Mouse (Mus musculus) liver, embryonic 14.5 days (tissue): ENCODE results near the gene Itga3. TPM values are rescaled to one million over a fixed set of nuclear protein-coding genes. Genes with fewer than 3 reads are reported as not detected.
A peak's percentile ranks its signal among the peaks of the same experiment; 100 is the strongest.

Experiments used
- ATAC-seq: fragments of 200-750 bp; cut with Nextera tagmentation; 2 replicates; pipeline ENCODE4 v1.8.0; 2017; ENCODE audit warnings: moderate number of reproducible peaks, mild to moderate bottlenecking, moderate library complexity; ENCODE audit not compliant: insufficient read depth
- DNase-seq, 3 experiments: peaks; one replicate each; pipeline ENCODE4 v3.0.0-alpha.2; 2012 to 2013; ENCODE audit warnings: low read depth in 3 of 3, low spot score in 3 of 3
- H3K27ac ChIP-seq: fragments of 300-500 bp; sonication (generic); 2 replicates; pipeline ENCODE4 v1.5.1; 2014; ENCODE audit warnings: moderate library complexity, mild to moderate bottlenecking, control low read depth, inconsistent platforms
- H3K27me3 ChIP-seq: fragments of 300-500 bp; sonication (generic); 2 replicates; pipeline ENCODE4 v1.6.1; 2014; ENCODE audit warnings: mild to moderate bottlenecking, low read length, moderate library complexity; ENCODE audit not compliant: control insufficient read depth, insufficient read depth
- H3K36me3 ChIP-seq: fragments of 300-500 bp; sonication (generic); replicated peaks from 2 replicates; pipeline ENCODE4 v1.6.1; 2014; ENCODE audit warnings: low read depth; ENCODE audit not compliant: control insufficient read depth, insufficient read depth
- H3K4me1 ChIP-seq, 2 experiments: fragments of 200-500 bp in 1 of 2; fragments of 300-500 bp in 1 of 2; sonication (generic) in 1 of 2; replicated peaks; 2 replicates each; pipeline ENCODE4 v1.6.1; 2012 to 2014; ENCODE audit warnings: antibody characterized with exemption in 1 of 2, inconsistent platforms in 1 of 2, low read length in 1 of 2; ENCODE audit not compliant: control insufficient read depth in 2 of 2, insufficient read depth in 2 of 2
- H3K4me2 ChIP-seq: fragments of 300-500 bp; sonication (generic); 2 replicates; pipeline ENCODE4 v1.6.1; 2014; ENCODE audit warnings: low read depth, mild to moderate bottlenecking, control low read depth, moderate library complexity
- H3K4me3 ChIP-seq, 2 experiments: fragments of 200-500 bp in 1 of 2; fragments of 300-500 bp in 1 of 2; sonication (generic) in 1 of 2; 2 replicates each; pipeline ENCODE4 v1.5.1; 2012 to 2014; ENCODE audit warnings: low read depth in 2 of 2, low read length in 2 of 2, mild to moderate bottlenecking in 2 of 2, control low read depth in 1 of 2, inconsistent platforms in 1 of 2, moderate library complexity in 1 of 2; ENCODE audit not compliant: insufficient read depth in 1 of 2
- H3K9ac ChIP-seq: fragments of 300-500 bp; sonication (generic); replicated peaks from 2 replicates; pipeline ENCODE4 v1.6.1; 2014; ENCODE audit warnings: mild to moderate bottlenecking, control low read depth, moderate library complexity
- H3K9me3 ChIP-seq: fragments of 300-500 bp; sonication (generic); 2 replicates; pipeline ENCODE4 v1.6.1; 2016; ENCODE audit warnings: low read length, mixed read lengths; ENCODE audit not compliant: control insufficient read depth
- CTCF ChIP-seq: IDR thresholded peaks from 2 replicates; pipeline ENCODE4 v1.5.1; 2016; ENCODE audit warnings: antibody characterized with exemption, low read depth, control low read depth
- EP300 ChIP-seq: IDR thresholded peaks from 2 replicates; pipeline ENCODE4 v1.6.1; 2016; ENCODE audit warnings: antibody characterized with exemption, low read depth
- WGBS: fragments of 180-500 bp; shearing (Covaris S2); extraction: QIAGEN DNeasy Blood & Tissue Kit; methylation state at CpG from one replicate; pipeline ENCODE4 v1.1.7; 2014; ENCODE audit not compliant: insufficient replicate concordance; 5-methylcytosine and 5-hydroxymethylcytosine counted together
- polyA plus RNA-seq, 2 experiments: library from polyadenylated mRNA; depleted of rRNA in 1 of 2; stranded (reverse) in 1 of 2; unstranded in 1 of 2; fragments of >200 nt; fragmentation: Nextera tagmentation in 1 of 2; extraction: Ambion mirVana in 1 of 2; gene quantifications; 2 replicates each; pipeline versions ENCODE4 v1.2.1 to v1.2.3; 2012 to 2014

The Itga3 gene
- polyA plus RNA-seq, 2 experiments = 1.5 to 1.7 TPM

- Histone ChIP-seq H3K9ac (no peak overlapping the region), H3K9me3 (no peaks in the 10 kb centered on the region), H3K36me3 (no peaks in the 10 kb centered on the region), H3K27me3 (no peaks in the 10 kb centered on the region), H3K27ac (no peak overlapping the region), H3K4me1 (no peaks in the 10 kb centered on the region), H3K4me2 (no peak overlapping the region), H3K4me3 (no peak overlapping the region)
- no peak for TF ChIP-seq EP300
- TF ChIP-seq CTCF = no peak
- ATAC-seq (peak; percentile 22; the same call in 1 of the 2 replicates), DNase-seq (no peak)
- 32% methylated on average over 6 of the region's 6 CpGs for WGBS
These were observed 43.7 kb downstream of the Itga3 start for GRCm38 (mm10) chr11:95032945-95033344.

GRCm38 (mm10) chr11:95027850-95028470, 48.6 kb downstream of the Itga3 start:
- H3K9me3 ChIP-seq = no peaks in the 10 kb centered on the region
- no peaks in the 10 kb centered on the region for H3K27me3 ChIP-seq
- no peak overlapping the region for H3K9ac ChIP-seq
- DNase-seq = no peak
- no peak overlapping the region for H3K27ac ChIP-seq
- no peak overlapping the region for H3K4me3 ChIP-seq
- H3K4me1 ChIP-seq = no peaks in the 10 kb centered on the region
- 46% methylated on average over 13 of the region's 13 CpGs for WGBS
- no peak for ATAC-seq
- H3K4me2 ChIP-seq = no peak overlapping the region
- peaks cover 20% of the 10 kb centered on the region for H3K36me3 ChIP-seq
- TF ChIP-seq EP300 (no peak), CTCF (no peak)

- DNase-seq (no peak), ATAC-seq (no peak)
- H3K4me3 ChIP-seq = no peak overlapping the region
- no peak overlapping the region for H3K9ac ChIP-seq
- peaks cover 31% of the 10 kb centered on the region for H3K36me3 ChIP-seq
- H3K9me3 ChIP-seq = no peaks in the 10 kb centered on the region
- no peaks in the 10 kb centered on the region; a peak in 1 of 4 replicates for H3K4me1 ChIP-seq
- H3K27ac ChIP-seq = no peak overlapping the region
- no peaks in the 10 kb centered on the region for H3K27me3 ChIP-seq
- no peak overlapping the region for H3K4me2 ChIP-seq
- 84% methylated on average over 6 of the region's 6 CpGs for WGBS
- TF ChIP-seq EP300 (no peak), CTCF (no peak)
These were observed 49.8 kb downstream of the Itga3 start for GRCm38 (mm10) chr11:95026849-95027248.

- Histone ChIP-seq H3K4me2 (no peak overlapping the region), H3K27me3 (no peaks in the 10 kb centered on the region), H3K4me1 (no peaks in the 10 kb centered on the region; a peak in 1 of 4 replicates), H3K9me3 (no peaks in the 10 kb centered on the region), H3K27ac (no peak overlapping the region), H3K9ac (no peak overlapping the region), H3K36me3 (peaks cover 38% of the 10 kb centered on the region), H3K4me3 (no peak overlapping the region)
- DNase-seq = no peak
- ATAC-seq = peak; percentile 48
- 65% methylated on average over 6 of the region's 6 CpGs for WGBS
- no peak for TF ChIP-seq CTCF
These were observed 50.5 kb downstream of the Itga3 start for GRCm38 (mm10) chr11:95026090-95026542.

GRCm38 (mm10) chr11:95025227-95026012, 51.2 kb downstream of the Itga3 start:
- Histone ChIP-seq H3K4me2 (no peak overlapping the region), H3K36me3 (peaks cover 45% of the 10 kb centered on the region), H3K4me1 (no peaks in the 10 kb centered on the region; a peak in 1 of 4 replicates), H3K4me3 (no peak overlapping the region), H3K27me3 (no peaks in the 10 kb centered on the region), H3K27ac (no peak overlapping the region), H3K9me3 (no peaks in the 10 kb centered on the region), H3K9ac (no peak overlapping the region)
- ATAC-seq (peak; percentile 1; the same call in 1 of the 2 replicates), DNase-seq (no peak)
- TF ChIP-seq EP300 (no peak), CTCF (no peak)
- 78% methylated on average over 11 of the region's 11 CpGs for WGBS
